Mouse (Mus musculus) ES-Bruce4 (cell line): ENCODE measurements around the gene Hes5.

ENCODE experiments used
- EP300 ChIP-seq: IDR thresholded peaks from 2 replicates; pipeline ENCODE4 v1.6.1; 2011; ENCODE audit warnings: low read depth, low read length; ENCODE audit not compliant: insufficient read depth
- POLR2A ChIP-seq: IDR thresholded peaks from one replicate; pipeline ENCODE4 v1.8.1; 2011; ENCODE audit warnings: low read length; ENCODE audit not compliant: insufficient read depth

GRCm38 (mm10) chr4:154952461-154953241, 8.1 kb upstream of the Hes5 start:
- TF ChIP-seq POLR2A (no peak), EP300 (no peak)
